Mouse (Mus musculus) neural tube, embryonic 14.5 days (tissue): Measurements from ENCODE around the gene Fut2. TPM values are rescaled to one million over a fixed set of nuclear protein-coding genes. Genes with fewer than 3 reads are reported as not detected.
"Not testable (repeated sequence)": the region's sequence is repeated elsewhere in the genome, so short reads cannot be mapped to it uniquely, and the experiment has no call there.

Experiments used
- ATAC-seq: fragments of 200-750 bp; cut with Nextera tagmentation; 2 replicates; pipeline ENCODE4 v1.8.0; 2017; ENCODE audit warnings: low read depth, mild to moderate bottlenecking, moderate TSS enrichment, moderate library complexity
- H3K27ac ChIP-seq: fragments of 300-500 bp; sonication (generic); 2 replicates; pipeline ENCODE4 v1.5.1; 2014; ENCODE audit warnings: low read depth, mild to moderate bottlenecking, control low read depth, low read length, moderate library complexity, mixed read lengths
- H3K27me3 ChIP-seq: fragments of 300-500 bp; sonication (generic); 2 replicates; pipeline ENCODE4 v1.6.1; 2014; ENCODE audit warnings: low read length; ENCODE audit not compliant: control insufficient read depth, insufficient read depth
- H3K36me3 ChIP-seq: fragments of 300-500 bp; sonication (generic); 2 replicates; pipeline ENCODE4 v1.6.1; 2014; ENCODE audit warnings: low read length, mixed read lengths; ENCODE audit not compliant: control insufficient read depth, insufficient read depth
- H3K4me1 ChIP-seq: fragments of 300-500 bp; sonication (generic); 2 replicates; pipeline ENCODE4 v1.6.1; 2014; ENCODE audit warnings: low read length; ENCODE audit not compliant: control insufficient read depth, insufficient read depth
- H3K4me2 ChIP-seq: fragments of 300-500 bp; sonication (generic); 2 replicates; pipeline ENCODE4 v1.6.1; 2014; ENCODE audit warnings: mild to moderate bottlenecking, low read depth, low read length, control low read depth
- H3K4me3 ChIP-seq: fragments of 300-500 bp; sonication (generic); 2 replicates; pipeline ENCODE4 v1.5.1; 2014; ENCODE audit warnings: low read depth, low read length, control low read depth, mixed read lengths
- H3K9ac ChIP-seq: fragments of 300-500 bp; sonication (generic); replicated peaks from 2 replicates; pipeline ENCODE4 v1.6.1; 2014; ENCODE audit warnings: low read depth, mild to moderate bottlenecking, control low read depth, low read length, mixed read lengths
- H3K9me3 ChIP-seq: fragments of 300-500 bp; sonication (generic); 2 replicates; pipeline ENCODE4 v1.6.1; 2016; ENCODE audit warnings: low read length; ENCODE audit not compliant: control insufficient read depth
- WGBS: fragments of 180-500 bp; shearing (Covaris S2); extraction: QIAGEN DNeasy Blood & Tissue Kit; methylation state at CpG from one replicate; pipeline ENCODE4 v1.1.7; 2014; 5-methylcytosine and 5-hydroxymethylcytosine counted together
- polyA plus RNA-seq: library from polyadenylated mRNA; unstranded; fragments of >200 nt; fragmentation: Nextera tagmentation; extraction: Ambion mirVana; gene quantifications from 2 replicates; pipeline ENCODE4 v1.2.1, GENCODE M21; 2014

Fut2 gene
- polyA plus RNA-seq, 1 experiment from 2014 or later: 0.51 TPM

DNA sequence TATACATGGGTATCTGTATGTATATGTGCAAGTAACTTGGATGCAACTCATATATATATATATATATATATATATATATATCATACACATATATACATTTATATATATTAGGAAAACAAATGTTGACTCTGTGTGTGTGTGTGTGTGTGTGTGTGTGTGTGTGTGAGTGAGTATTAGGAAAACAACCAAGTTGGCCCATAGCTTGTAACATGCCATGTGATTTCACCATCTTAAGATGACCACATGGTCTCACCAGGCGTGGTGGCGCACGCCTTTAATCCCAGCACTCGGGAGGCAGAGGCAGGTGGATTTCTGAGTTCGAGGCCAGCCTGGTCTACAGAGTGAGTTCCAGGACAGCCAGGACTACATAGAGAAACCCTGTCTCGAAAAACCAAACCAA is 4.5 kb downstream of the Fut2 start:
- WGBS: 87% methylated on average over 6 of the region's 6 CpGs
- not testable (repeated sequence) for H3K36me3 ChIP-seq, ATAC-seq, H3K4me1 ChIP-seq, H3K9me3 ChIP-seq, H3K4me3 ChIP-seq, H3K27ac ChIP-seq, H3K9ac ChIP-seq, H3K27me3 ChIP-seq, H3K4me2 ChIP-seq

DNA sequence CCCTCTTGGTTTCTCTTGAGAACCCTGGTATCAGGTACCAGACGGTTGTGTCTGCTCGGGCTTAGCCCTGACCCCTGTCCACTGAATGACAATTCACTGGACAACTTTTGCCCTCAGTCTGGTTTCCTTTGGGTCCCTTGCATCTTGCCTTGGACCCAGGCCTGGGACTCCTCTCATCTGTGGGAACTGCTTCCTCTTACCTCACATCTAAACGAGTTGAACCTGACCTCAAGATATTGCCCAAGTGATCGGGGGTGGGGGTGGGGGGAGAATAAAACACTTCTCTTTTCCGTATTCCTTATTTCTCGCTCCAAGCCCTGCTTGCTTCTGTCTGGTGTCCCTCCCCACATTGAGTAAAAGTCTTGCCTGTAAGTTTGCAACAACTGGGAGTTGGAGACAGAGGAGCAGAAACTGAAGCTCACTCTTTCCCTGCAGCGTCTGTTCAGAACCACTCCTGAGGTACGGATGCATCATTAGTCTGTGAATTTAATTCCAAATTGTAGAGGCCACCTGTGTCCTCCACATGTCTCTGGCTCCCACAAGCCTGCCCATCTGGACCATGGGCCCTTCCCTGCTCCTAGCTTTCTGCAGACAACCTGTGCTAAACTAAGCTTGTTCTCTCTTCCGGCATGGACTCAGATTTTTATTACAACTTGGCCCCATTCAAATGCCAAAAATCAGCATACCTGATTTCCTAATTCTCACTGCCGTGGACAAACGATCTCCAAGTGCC is 5.3 kb downstream of the Fut2 start:
- ATAC-seq: no peak
- no peak overlapping the region for H3K27ac ChIP-seq

DNA sequence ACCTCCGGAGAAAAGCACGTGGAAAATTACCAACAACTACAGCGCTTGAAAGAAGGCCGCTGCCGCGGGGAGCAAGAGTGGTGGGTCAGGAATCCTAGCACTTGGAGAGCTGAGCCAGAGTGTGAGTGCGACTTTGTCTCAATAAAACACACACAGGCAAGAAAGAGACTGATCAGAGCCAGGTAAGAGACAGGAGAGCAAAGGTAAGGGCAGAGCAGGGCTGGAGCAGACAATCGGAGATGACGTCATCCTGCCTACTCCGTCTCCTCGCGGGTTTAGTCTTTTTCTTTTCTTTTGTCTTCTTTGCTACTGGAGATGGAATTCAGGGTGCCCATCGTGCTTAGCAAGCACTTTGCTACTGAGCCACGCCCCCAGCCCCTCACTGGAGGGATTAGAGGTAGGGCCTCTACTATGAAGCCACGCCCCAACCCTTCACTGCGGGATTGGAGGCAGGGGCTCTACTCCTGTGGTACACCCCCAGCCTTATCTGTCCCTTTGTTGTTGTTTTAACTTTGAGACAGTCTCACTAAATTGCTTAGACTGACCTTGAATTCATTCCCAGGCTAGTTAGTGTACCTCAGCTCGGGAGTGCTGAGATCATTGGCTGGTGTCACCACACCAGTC is 11.7 kb downstream of the Fut2 start:
- Histone ChIP-seq H3K4me3 (no peak overlapping the region), H3K27me3 (no peaks in the 10 kb centered on the region), H3K27ac (no peak overlapping the region), H3K4me2 (no peak overlapping the region; the same call in 1 of the 2 replicates), H3K9me3 (no peaks in the 10 kb centered on the region), H3K4me1 (no peaks in the 10 kb centered on the region), H3K9ac (no peak overlapping the region), H3K36me3 (no peaks in the 10 kb centered on the region)
- 43% methylated on average over 17 of the region's 17 CpGs for WGBS
- ATAC-seq: no peak

More for the DNA sequence above, 5.3 kb downstream of the Fut2 start:
- H3K36me3 ChIP-seq: no peaks in the 10 kb centered on the region
- 84% methylated on average over 11 of the region's 11 CpGs for WGBS
- no peaks in the 10 kb centered on the region for H3K9me3 ChIP-seq
- H3K4me2 ChIP-seq: no peak overlapping the region
- no peak overlapping the region for H3K4me3 ChIP-seq
- H3K4me1 ChIP-seq: no peaks in the 10 kb centered on the region
- no peaks in the 10 kb centered on the region for H3K27me3 ChIP-seq
- H3K9ac ChIP-seq: no peak overlapping the region

DNA sequence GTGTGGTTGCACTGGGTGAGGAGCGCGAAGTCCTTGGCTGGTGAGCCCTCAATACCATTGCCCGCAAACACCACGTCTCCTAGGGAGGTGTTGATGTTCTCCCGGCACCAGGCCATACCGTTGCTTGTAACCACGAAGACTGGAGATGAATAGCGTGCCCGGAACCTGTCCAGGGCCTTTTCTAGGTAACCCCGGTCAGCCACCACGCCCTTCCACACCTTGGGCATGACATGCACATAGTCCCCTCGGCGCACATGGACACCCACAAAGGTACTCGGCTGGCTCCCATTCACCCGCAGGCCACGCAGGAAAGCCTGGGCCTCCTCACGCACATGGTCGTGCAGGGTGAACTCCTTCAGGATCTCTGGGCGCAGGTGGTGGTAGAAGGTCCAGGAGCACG is 15.7 kb downstream of the Fut2 start:
- 98% methylated on average over 19 of the region's 20 CpGs for WGBS

DNA sequence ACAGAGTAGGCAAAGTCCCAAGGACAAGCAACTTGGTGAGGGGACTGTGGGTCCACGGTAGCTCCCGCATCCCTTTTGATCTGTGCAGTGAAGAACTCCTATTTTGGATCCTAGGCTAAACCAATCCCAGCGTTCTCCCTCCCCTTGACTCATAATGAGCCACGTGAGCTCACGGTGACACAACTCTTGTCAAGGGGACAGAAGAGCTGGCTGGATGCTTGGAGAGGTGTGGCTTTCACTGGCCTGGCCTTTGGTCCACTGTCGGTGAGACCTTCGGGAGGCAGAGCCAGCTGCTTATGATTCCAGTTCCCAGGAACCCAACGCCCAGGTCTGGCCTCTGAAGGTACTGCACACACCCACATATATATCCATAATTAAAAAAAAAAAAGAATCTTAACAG is 16.8 kb downstream of the Fut2 start:
- 78% methylated on average over 8 of the region's 8 CpGs for WGBS
- Histone ChIP-seq H3K4me2 (no peak overlapping the region), H3K27ac (no peak overlapping the region), H3K4me1 (peaks cover 5% of the 10 kb centered on the region; the same call in 1 of the 2 replicates), H3K4me3 (no peak overlapping the region), H3K27me3 (no peaks in the 10 kb centered on the region), H3K9ac (no peak overlapping the region), H3K36me3 (no peaks in the 10 kb centered on the region), H3K9me3 (no peaks in the 10 kb centered on the region)
- no peak for ATAC-seq

More for the DNA sequence above, 15.7 kb downstream of the Fut2 start:
- ATAC-seq, H3K27ac ChIP-seq, H3K4me3 ChIP-seq, H3K4me1 ChIP-seq, H3K9ac ChIP-seq, H3K9me3 ChIP-seq, H3K36me3 ChIP-seq, H3K27me3 ChIP-seq, H3K4me2 ChIP-seq: not testable (repeated sequence)

DNA sequence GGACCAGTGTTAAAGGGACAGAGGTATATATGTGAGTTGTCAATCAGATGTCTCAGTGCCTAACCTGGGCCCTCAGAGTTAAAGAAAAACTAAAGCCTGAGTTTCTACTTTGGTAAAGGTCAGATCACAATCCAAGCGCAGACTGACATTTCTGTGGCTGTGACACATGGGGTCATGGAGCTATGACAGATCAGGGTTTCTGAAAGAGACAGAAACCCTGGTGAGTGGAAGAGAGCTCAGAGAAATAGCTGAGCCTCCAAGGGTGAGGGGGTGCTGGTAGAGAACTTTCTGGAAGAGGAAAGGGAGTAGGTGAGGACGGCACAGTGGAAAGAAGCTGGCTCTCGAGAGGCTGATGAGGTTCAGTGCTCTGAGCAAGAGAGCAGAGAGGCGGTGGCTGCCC is 19.5 kb downstream of the Fut2 start:
- ATAC-seq: no peak
- Histone ChIP-seq H3K27me3 (no peaks in the 10 kb centered on the region), H3K9ac (no peak overlapping the region), H3K4me2 (no peak overlapping the region), H3K4me1 (peaks cover 14% of the 10 kb centered on the region), H3K4me3 (no peak overlapping the region), H3K9me3 (no peaks in the 10 kb centered on the region), H3K36me3 (no peaks in the 10 kb centered on the region), H3K27ac (no peak overlapping the region)
- WGBS: 82% methylated on average over 4 of the region's 4 CpGs

DNA sequence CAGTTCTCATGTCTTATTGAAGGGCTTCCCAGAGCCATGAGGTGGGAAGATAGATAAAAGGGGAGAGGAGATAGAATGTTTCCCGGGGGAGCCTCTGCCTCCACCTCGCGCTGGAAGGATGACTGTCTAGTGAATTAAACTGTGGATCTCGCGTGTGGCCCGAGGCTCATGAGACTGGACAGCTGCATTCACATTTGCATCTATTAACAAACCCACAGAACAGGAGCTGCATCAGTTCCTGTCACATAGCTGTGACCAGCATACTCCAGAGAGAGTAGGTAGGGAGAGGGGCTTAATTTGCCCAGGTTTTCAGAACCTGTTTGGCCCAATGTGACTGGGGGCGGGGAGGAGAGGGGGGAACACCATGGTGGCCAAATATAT is 20.6 kb downstream of the Fut2 start:
- no peak overlapping the region for H3K4me2 ChIP-seq
- H3K9ac ChIP-seq: no peak overlapping the region
- H3K27me3 ChIP-seq: no peaks in the 10 kb centered on the region
- no peaks in the 10 kb centered on the region for H3K9me3 ChIP-seq
- no peak overlapping the region for H3K27ac ChIP-seq
- peaks cover 14% of the 10 kb centered on the region for H3K4me1 ChIP-seq
- 44% methylated on average over 7 of the region's 7 CpGs for WGBS
- no peak overlapping the region for H3K4me3 ChIP-seq
- H3K36me3 ChIP-seq: no peaks in the 10 kb centered on the region
- no peak for ATAC-seq

DNA sequence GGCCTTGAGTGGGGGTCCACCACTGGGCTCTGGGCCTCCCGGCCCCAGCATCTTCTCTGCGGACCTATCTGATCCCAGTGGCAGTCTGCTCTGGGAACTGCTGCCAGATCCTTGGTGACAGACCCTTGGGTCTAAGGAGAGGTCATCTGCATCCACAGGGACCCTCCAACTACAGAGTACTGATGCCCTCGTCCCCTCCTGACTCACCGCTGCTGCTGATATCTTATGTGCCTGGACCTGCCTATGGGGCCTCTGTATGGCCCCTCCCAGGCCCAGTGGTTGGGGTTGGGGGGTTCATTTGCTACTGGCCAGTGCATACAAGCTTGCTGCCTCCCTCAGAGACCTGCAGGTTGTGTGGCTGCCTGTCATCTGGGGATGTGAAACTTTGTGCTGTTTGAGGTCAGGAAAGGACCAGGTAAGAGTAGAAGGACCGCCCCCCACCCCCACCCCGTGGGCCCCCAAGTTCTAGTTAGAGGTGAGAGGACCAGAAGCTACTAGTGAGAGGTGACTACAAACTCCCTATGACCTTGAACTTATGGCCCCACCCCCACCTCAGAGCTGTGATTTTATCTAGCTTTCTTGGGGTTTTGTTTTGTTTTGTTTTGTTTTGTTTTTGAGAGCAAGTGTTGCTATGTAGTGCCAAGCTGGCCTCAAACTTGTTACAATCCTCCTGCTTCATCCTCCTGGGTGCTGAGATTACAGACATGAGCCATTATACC is 21.2 kb downstream of the Fut2 start:
- Histone ChIP-seq H3K4me3 (peak overlapping the region; percentile 20; the same call in 1 of the 2 replicates), H3K4me2 (peak overlapping the region; percentile 59; the same call in 1 of the 2 replicates), H3K4me1 (peaks cover 14% of the 10 kb centered on the region), H3K9ac (0 out of 2 replicates have a peak overlapping the region, but pooled peaks have one; percentile 16), H3K27ac (peak overlapping the region; percentile 57), H3K36me3 (no peaks in the 10 kb centered on the region), H3K9me3 (no peaks in the 10 kb centered on the region), H3K27me3 (no peaks in the 10 kb centered on the region)
- WGBS: 69% methylated on average over 6 of the region's 6 CpGs
- no peak for ATAC-seq

DNA sequence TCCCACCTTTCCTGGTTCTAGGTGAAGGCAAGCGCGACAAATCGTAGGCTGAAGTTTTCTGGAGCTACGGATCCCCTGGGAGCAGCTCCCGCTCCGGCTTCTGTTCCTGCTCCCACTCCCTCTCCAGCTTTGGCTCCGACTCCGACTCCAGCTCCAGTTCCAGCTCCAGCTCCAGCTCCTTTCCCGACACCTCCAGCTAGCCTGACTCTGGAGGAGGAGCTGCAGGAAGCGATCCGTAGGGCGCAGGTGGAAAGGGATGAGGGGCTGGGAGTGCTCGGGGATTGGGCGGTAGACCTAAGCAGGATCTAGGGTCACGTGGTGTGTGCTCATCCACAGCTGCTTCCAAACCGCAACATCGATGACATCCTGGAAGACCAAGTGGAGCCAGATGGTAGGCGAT is 22.0 kb downstream of the Fut2 start:
- Histone ChIP-seq H3K4me2 (peak overlapping the region; percentile 59), H3K27me3 (no peaks in the 10 kb centered on the region), H3K4me3 (peak overlapping the region; percentile 20), H3K9ac (peak overlapping the region; percentile 46; the same call in 1 of the 2 replicates), H3K9me3 (no peaks in the 10 kb centered on the region), H3K4me1 (peaks cover 14% of the 10 kb centered on the region), H3K27ac (peak overlapping the region; percentile 57), H3K36me3 (no peaks in the 10 kb centered on the region)
- peak; percentile 42 for ATAC-seq
- WGBS: 2% methylated on average over 18 of the region's 18 CpGs
